Mouse (Mus musculus): Measurements from ENCODE around the gene Cltrn. TPM values are rescaled to one million over a fixed set of nuclear protein-coding genes. Genes with fewer than 3 reads are reported as not detected.
A peak's percentile ranks its signal among the peaks of the same experiment; 100 is the strongest.

Gene Cltrn
- polyA plus RNA-seq, 1 experiment from 2014 or later = 504 TPM

DNA sequence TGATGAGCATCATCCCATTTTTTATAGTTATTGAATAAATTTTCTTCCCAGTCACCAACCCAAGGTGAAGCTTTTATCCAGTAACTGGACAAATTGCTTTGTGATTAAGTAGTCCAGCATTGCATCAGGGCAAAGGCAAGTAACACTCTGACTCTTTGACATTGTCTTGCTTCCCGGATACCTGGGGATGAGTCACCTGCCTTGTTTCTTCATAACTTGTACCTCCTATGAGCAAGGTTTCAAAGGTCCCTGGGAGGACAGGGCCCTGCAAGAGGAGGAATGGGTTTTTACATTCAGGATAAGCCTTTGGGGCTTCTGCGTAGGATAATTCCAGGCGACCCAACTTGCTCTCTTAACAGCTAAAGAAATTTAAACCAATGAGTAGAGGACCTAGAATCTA lies 35.3 kb downstream of the Cltrn start:
- no peak overlapping the region for H3K4me2 ChIP-seq (ENCODE audit: low read length)
- H3K36me3 ChIP-seq (ENCODE audit: insufficient read depth, low read length) = no peaks in the 10 kb centered on the region
- no peak overlapping the region for H3K9ac ChIP-seq (ENCODE audit: low read depth, low read length)
- WGBS = 89% methylated on average over 3 of the region's 3 CpGs
- no peaks in the 10 kb centered on the region for H3K9me3 ChIP-seq (replicated peaks; ENCODE audit: low read length)
- no peak overlapping the region for H3K27ac ChIP-seq
- H3K4me1 ChIP-seq (replicated peaks; ENCODE audit: insufficient read depth, low read length) = no peaks in the 10 kb centered on the region
- no peak overlapping the region for H3K4me3 ChIP-seq (replicated peaks; ENCODE audit: low read depth, low read length)
- DNase-seq (ENCODE audit: low spot score) (no peak), ATAC-seq (replicated peaks; ENCODE audit: low FRiP score, low read depth) (no peak)
- H3K27me3 ChIP-seq (ENCODE audit: insufficient read depth, low read length) = no peaks in the 10 kb centered on the region
- TF ChIP-seq CTCF (IDR thresholded peaks at IDR 0.05; ENCODE audit: low read depth) = no peak

- ATAC-seq (replicated peaks; ENCODE audit: low FRiP score, low read depth) (no peak), DNase-seq (ENCODE audit: low spot score) (no peak)
- Histone ChIP-seq H3K9me3 (replicated peaks; ENCODE audit: low read length) (no peaks in the 10 kb centered on the region), H3K4me3 (replicated peaks; ENCODE audit: low read depth, low read length) (no peak overlapping the region), H3K4me1 (replicated peaks; ENCODE audit: insufficient read depth, low read length) (no peaks in the 10 kb centered on the region), H3K27ac (no peak overlapping the region), H3K4me2 (ENCODE audit: low read length) (no peak overlapping the region), H3K36me3 (ENCODE audit: insufficient read depth, low read length) (no peaks in the 10 kb centered on the region), H3K9ac (ENCODE audit: low read depth, low read length) (no peak overlapping the region), H3K27me3 (ENCODE audit: insufficient read depth, low read length) (no peaks in the 10 kb centered on the region)
- no peak for TF ChIP-seq CTCF (IDR thresholded peaks at IDR 0.05; ENCODE audit: low read depth)
- 95% methylated on average over 3 of the region's 3 CpGs for WGBS
Measured at GRCm38 (mm10) chrX:164133531-164133930, 44.9 kb downstream of the Cltrn start.

DNA sequence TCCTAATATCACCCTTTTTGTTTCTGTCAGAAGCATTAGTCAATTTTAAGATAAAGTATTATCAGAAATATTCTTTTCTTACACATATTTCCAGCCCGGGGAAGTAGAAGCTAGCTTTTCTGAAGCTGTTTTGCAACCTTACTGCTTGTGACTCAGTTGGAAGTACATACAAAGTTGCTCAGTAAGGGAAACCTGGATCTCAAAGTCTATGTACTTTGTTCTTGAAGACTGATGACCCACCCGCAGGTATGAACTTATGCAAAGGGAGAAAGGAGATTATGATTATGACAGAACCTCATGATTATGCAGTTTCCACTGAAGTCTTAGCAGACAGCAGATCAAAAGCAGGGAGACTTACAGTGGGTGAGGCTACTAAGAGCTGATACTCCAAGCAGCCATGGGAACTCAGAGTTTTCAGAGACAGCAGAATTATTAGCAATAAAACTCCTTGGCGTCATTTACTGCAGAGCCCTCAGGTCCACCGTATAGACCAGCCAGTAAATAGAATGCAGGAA lies 46.7 kb downstream of the Cltrn start:
- DNase-seq (ENCODE audit: low spot score) (no peak), ATAC-seq (replicated peaks; ENCODE audit: low FRiP score, low read depth) (no peak)
- H3K36me3 ChIP-seq (ENCODE audit: insufficient read depth, low read length) = no peaks in the 10 kb centered on the region
- H3K27ac ChIP-seq = no peak overlapping the region
- no peaks in the 10 kb centered on the region for H3K27me3 ChIP-seq (ENCODE audit: insufficient read depth, low read length)
- no peak for TF ChIP-seq CTCF (IDR thresholded peaks at IDR 0.05; ENCODE audit: low read depth)
- no peak overlapping the region for H3K4me3 ChIP-seq (replicated peaks; ENCODE audit: low read depth, low read length)
- 85% methylated on average over 4 of the region's 4 CpGs for WGBS
- no peaks in the 10 kb centered on the region for H3K4me1 ChIP-seq (replicated peaks; ENCODE audit: insufficient read depth, low read length)
- H3K9me3 ChIP-seq (replicated peaks; ENCODE audit: low read length) = no peaks in the 10 kb centered on the region
- H3K9ac ChIP-seq (ENCODE audit: low read depth, low read length) = no peak overlapping the region
- H3K4me2 ChIP-seq (ENCODE audit: low read length) = no peak overlapping the region

GRCm38 (mm10) chrX:164139032-164139431 lies 50.4 kb downstream of the Cltrn start, which contains the start of gene Ace2:
Gene Ace2, plus strand, starts transcription at chrX:164139332.
- Histone ChIP-seq H3K4me3 (replicated peaks; ENCODE audit: low read depth, low read length) (no peak within 1 kb of the TSS), H3K27me3 (ENCODE audit: insufficient read depth, low read length) (no peaks in the 10 kb centered on the region), H3K9me3 (replicated peaks; ENCODE audit: low read length) (no peaks in the 10 kb centered on the region), H3K4me2 (ENCODE audit: low read length) (no peak within 1 kb of the TSS), H3K36me3 (ENCODE audit: insufficient read depth, low read length) (no peaks in the 10 kb centered on the region), H3K9ac (ENCODE audit: low read depth, low read length) (no peak within 1 kb of the TSS), H3K27ac (no peak within 1 kb of the TSS), H3K4me1 (replicated peaks; ENCODE audit: insufficient read depth, low read length) (no peaks in the 10 kb centered on the region)
- DNase-seq (ENCODE audit: low spot score) (no peak), ATAC-seq (replicated peaks; ENCODE audit: low FRiP score, low read depth) (no peak)
- 81% methylated on average over 2 of the region's 2 CpGs for WGBS
- TF ChIP-seq CTCF (IDR thresholded peaks at IDR 0.05; ENCODE audit: low read depth) = no peak

- Histone ChIP-seq H3K9me3 (replicated peaks; ENCODE audit: low read length) (no peaks in the 10 kb centered on the region), H3K36me3 (ENCODE audit: insufficient read depth, low read length) (no peaks in the 10 kb centered on the region), H3K27me3 (ENCODE audit: insufficient read depth, low read length) (no peaks in the 10 kb centered on the region), H3K9ac (ENCODE audit: low read depth, low read length) (no peak overlapping the region), H3K27ac (no peak overlapping the region), H3K4me1 (replicated peaks; ENCODE audit: insufficient read depth, low read length) (no peaks in the 10 kb centered on the region), H3K4me3 (replicated peaks; ENCODE audit: low read depth, low read length) (no peak overlapping the region), H3K4me2 (ENCODE audit: low read length) (no peak overlapping the region)
- ATAC-seq (replicated peaks; ENCODE audit: low FRiP score, low read depth) = no peak
- DNase-seq (ENCODE audit: low spot score) = no peak
- 73% methylated on average over 6 of the region's 6 CpGs for WGBS
- TF ChIP-seq CTCF (IDR thresholded peaks at IDR 0.05; ENCODE audit: low read depth) = no peak
Measured at GRCm38 (mm10) chrX:164145463-164146250, 57.0 kb downstream of the Cltrn start.

DNA sequence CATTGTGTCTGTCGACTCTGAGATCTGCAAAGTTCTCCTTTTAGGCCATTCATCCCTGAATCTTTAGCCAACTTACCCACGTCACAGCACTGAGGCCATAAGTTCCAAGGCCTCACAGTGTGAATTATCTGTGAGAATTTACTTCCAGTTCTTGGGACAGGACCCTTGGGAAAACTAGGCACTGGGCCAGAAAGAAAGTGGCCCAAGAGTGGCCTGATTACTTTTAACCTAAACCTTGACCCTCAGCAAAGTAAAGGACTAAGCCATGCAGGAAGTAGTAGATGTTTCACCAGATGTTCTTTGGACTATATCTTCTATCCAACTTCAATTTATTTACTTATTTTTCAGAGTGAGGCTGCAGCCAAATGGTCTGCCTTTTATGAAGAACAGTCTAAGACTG lies 64.1 kb downstream of the Cltrn start:
- Histone ChIP-seq H3K4me3 (replicated peaks; ENCODE audit: low read depth, low read length) (no peak overlapping the region), H3K36me3 (ENCODE audit: insufficient read depth, low read length) (no peaks in the 10 kb centered on the region), H3K27me3 (ENCODE audit: insufficient read depth, low read length) (no peaks in the 10 kb centered on the region), H3K4me1 (replicated peaks; ENCODE audit: insufficient read depth, low read length) (no peaks in the 10 kb centered on the region), H3K27ac (peak overlapping the region; percentile 36), H3K4me2 (ENCODE audit: low read length) (no peak overlapping the region), H3K9me3 (replicated peaks; ENCODE audit: low read length) (no peaks in the 10 kb centered on the region), H3K9ac (ENCODE audit: low read depth, low read length) (no peak overlapping the region)
- peak; percentile 49 for ATAC-seq (replicated peaks; ENCODE audit: low FRiP score, low read depth)
- 49% methylated on average over 2 of the region's 2 CpGs for WGBS
- TF ChIP-seq CTCF (IDR thresholded peaks at IDR 0.05; ENCODE audit: low read depth) = no peak
- DNase-seq (ENCODE audit: low spot score) = peak; percentile 59

Data from kidney, postnatal 0 days (tissue).